Mouse (Mus musculus): ENCODE results near the gene Swap70. TPM values are rescaled to one million over a fixed set of nuclear protein-coding genes. Genes with fewer than 3 reads are reported as not detected.
A peak's percentile ranks its signal among the peaks of the same experiment; 100 is the strongest.

The Swap70 gene
- total RNA-seq (2014; rRNA removed) (9.1 and 12.4 TPM in 2 replicates), polyA plus RNA-seq (2015; fragmentation: Nextera tagmentation; extraction: Ambion mirVana) (8.5 and 9.2 TPM in 2 replicates)

DNA sequence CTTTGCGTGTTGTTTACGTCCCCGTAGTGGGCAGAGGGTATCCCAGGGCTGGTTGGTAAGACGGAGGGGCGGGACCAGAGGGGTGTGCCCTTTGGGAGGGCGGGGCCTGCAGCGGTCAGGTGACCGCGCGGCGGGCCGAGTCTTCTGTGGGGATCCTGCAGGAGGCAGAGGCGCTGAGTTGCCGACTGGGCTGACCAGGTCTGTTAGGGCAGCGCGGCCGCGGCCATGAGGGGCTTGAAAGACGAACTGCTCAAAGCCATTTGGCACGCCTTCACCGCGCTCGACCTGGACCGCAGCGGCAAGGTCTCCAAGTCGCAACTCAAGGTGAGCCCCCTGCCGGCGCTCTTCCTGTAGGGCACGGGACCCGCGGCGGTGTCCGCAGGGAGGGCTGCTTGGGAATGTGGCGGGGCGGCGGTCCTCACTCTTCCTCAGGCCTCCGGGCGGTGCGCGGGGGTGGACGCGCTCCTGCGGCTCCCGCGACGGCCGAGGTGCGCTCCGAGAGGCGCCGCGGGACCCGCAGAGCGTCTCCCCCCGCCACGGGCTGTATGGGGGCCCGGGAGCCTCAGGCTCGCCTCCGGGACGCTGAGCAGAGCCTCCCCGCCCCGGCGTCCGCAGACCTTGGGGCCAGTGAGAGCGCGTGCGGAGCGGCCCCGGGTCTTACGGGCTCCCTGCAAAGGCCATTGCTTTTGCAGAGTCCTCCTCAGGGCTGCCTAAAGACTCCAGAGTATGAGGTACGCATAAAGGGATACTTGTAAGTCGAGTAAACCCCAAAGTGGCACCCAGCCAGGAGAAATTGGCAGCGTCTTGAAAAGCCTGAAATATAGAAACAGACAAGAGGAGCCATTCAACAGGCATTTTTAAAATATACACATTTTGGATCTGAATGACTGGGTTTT, at the start of gene Swap70:
TSS of gene Swap70 (plus strand) at position 126 of the 896 bp plus-strand sequence.
- Histone ChIP-seq H3K9ac (replicated peaks; ENCODE audit: low read length) (peak within 1 kb of the TSS; percentile 75), H3K4me1 (ENCODE audit: insufficient read depth, low read length) (no peaks in the 10 kb centered on the region), H3K4me2 (ENCODE audit: low read depth, low read length) (peak within 1 kb of the TSS; percentile 99), H3K27ac (peak within 1 kb of the TSS; percentile 76), H3K4me3 (ENCODE audit: low read length) (peak within 1 kb of the TSS; percentile 88), H3K36me3 (ENCODE audit: insufficient read depth, low read length) (no peaks in the 10 kb centered on the region), H3K9me3 (ENCODE audit: low read length) (no peaks in the 10 kb centered on the region), H3K27me3 (ENCODE audit: insufficient read depth, low read length) (no peaks in the 10 kb centered on the region)
- ATAC-seq (peak; percentile 99), DNase-seq (ENCODE audit: low spot score) (peak; percentile 88)
- TF ChIP-seq CTCF (IDR thresholded peaks at IDR 0.05; ENCODE audit: low read depth), result peak; percentile 63
- WGBS, result under 1% methylated on average over 64 of the region's 73 CpGs

- H3K27ac ChIP-seq, result no peak overlapping the region
- H3K4me2 ChIP-seq (ENCODE audit: low read depth, low read length), result no peak overlapping the region
- no peak for TF ChIP-seq CTCF (IDR thresholded peaks at IDR 0.05; ENCODE audit: low read depth)
- ATAC-seq (no peak), DNase-seq (ENCODE audit: low spot score) (no peak)
- H3K4me3 ChIP-seq (ENCODE audit: low read length), result no peak overlapping the region
- no peaks in the 10 kb centered on the region for H3K9me3 ChIP-seq (ENCODE audit: low read length)
- H3K9ac ChIP-seq (replicated peaks; ENCODE audit: low read length), result no peak overlapping the region
- no peaks in the 10 kb centered on the region for H3K27me3 ChIP-seq (ENCODE audit: insufficient read depth, low read length)
- WGBS, result 93% methylated on average over 7 of the region's 7 CpGs
- no peaks in the 10 kb centered on the region for H3K36me3 ChIP-seq (ENCODE audit: insufficient read depth, low read length)
- no peaks in the 10 kb centered on the region for H3K4me1 ChIP-seq (ENCODE audit: insufficient read depth, low read length)
Measured at GRCm38 (mm10) chr7:110179208-110179607, 42.3 kb upstream of the Swap70 start.

DNA sequence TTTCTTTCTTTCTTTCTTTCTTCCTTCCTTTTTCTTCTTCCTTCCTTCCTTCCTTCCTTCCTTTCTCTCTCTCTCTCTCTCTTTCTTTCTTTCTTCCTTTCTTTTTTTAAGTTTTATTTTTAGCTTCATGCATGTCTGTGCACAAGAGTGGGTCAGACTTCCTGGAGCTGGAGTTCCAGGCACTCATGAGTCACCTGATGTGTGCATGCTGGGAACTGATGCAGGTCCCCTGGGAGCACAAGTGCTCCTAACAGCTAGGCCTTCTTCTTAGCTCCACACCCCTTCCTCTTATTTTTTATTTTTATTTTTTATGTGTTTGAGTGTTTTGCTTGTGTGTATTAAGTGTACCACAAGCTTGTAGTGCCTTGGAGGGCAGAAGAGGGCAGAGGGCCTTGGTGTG, 40.9 kb upstream of the Swap70 start:
- H3K9me3 ChIP-seq (ENCODE audit: low read length), result no peaks in the 10 kb centered on the region
- DNase-seq (ENCODE audit: low spot score) (no peak), ATAC-seq (no peak)
- no peak overlapping the region for H3K27ac ChIP-seq
- no peak overlapping the region for H3K9ac ChIP-seq (replicated peaks; ENCODE audit: low read length)
- TF ChIP-seq CTCF (IDR thresholded peaks at IDR 0.05; ENCODE audit: low read depth), result no peak
- H3K36me3 ChIP-seq (ENCODE audit: insufficient read depth, low read length), result no peaks in the 10 kb centered on the region
- H3K4me3 ChIP-seq (ENCODE audit: low read length), result no peak overlapping the region
- H3K4me2 ChIP-seq (ENCODE audit: low read depth, low read length), result no peak overlapping the region
- no peaks in the 10 kb centered on the region for H3K4me1 ChIP-seq (ENCODE audit: insufficient read depth, low read length)
- H3K27me3 ChIP-seq (ENCODE audit: insufficient read depth, low read length), result no peaks in the 10 kb centered on the region

DNA sequence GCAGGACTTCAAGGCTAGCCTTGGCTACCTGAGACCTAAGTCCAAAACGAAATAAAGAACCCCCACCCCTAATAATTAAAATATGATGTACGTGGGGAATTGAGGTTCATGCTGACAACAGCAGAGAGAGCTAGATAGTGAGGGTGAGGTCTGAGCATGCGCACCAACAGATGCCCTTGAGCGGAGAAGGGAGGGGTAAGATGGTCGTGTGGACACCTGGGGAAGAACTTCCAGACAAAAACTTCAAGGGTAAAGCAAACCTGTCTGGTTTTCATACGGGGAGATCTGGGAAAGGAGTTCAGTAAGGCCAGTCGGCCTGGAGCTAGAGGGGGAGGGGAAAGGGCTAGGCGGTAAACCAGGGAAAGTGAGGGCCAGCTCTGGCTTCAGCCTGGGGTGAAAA, 40.1 kb upstream of the Swap70 start:
- H3K4me1 ChIP-seq (ENCODE audit: insufficient read depth, low read length), result no peaks in the 10 kb centered on the region
- DNase-seq (ENCODE audit: low spot score) (no peak), ATAC-seq (no peak)
- no peak overlapping the region for H3K4me3 ChIP-seq (ENCODE audit: low read length)
- H3K27ac ChIP-seq, result no peak overlapping the region
- H3K4me2 ChIP-seq (ENCODE audit: low read depth, low read length), result no peak overlapping the region
- WGBS, result 64% methylated on average over 8 of the region's 8 CpGs
- no peaks in the 10 kb centered on the region for H3K27me3 ChIP-seq (ENCODE audit: insufficient read depth, low read length)
- no peaks in the 10 kb centered on the region for H3K36me3 ChIP-seq (ENCODE audit: insufficient read depth, low read length)
- H3K9ac ChIP-seq (replicated peaks; ENCODE audit: low read length), result no peak overlapping the region
- no peaks in the 10 kb centered on the region for H3K9me3 ChIP-seq (ENCODE audit: low read length)
- TF ChIP-seq CTCF (IDR thresholded peaks at IDR 0.05; ENCODE audit: low read depth), result no peak

GRCm38 (mm10) chr7:110184608-110185007, 36.9 kb upstream of the Swap70 start:
- no peak overlapping the region for H3K9ac ChIP-seq (replicated peaks; ENCODE audit: low read length)
- 93% methylated on average over 3 of the region's 3 CpGs for WGBS
- no peak for TF ChIP-seq CTCF (IDR thresholded peaks at IDR 0.05; ENCODE audit: low read depth)
- no peaks in the 10 kb centered on the region for H3K4me1 ChIP-seq (ENCODE audit: insufficient read depth, low read length)
- no peak overlapping the region for H3K4me3 ChIP-seq (ENCODE audit: low read length)
- no peaks in the 10 kb centered on the region for H3K27me3 ChIP-seq (ENCODE audit: insufficient read depth, low read length)
- H3K36me3 ChIP-seq (ENCODE audit: insufficient read depth, low read length), result no peaks in the 10 kb centered on the region
- ATAC-seq (no peak), DNase-seq (ENCODE audit: low spot score) (no peak)
- no peak overlapping the region for H3K27ac ChIP-seq
- no peaks in the 10 kb centered on the region for H3K9me3 ChIP-seq (ENCODE audit: low read length)
- no peak overlapping the region for H3K4me2 ChIP-seq (ENCODE audit: low read depth, low read length)

DNA sequence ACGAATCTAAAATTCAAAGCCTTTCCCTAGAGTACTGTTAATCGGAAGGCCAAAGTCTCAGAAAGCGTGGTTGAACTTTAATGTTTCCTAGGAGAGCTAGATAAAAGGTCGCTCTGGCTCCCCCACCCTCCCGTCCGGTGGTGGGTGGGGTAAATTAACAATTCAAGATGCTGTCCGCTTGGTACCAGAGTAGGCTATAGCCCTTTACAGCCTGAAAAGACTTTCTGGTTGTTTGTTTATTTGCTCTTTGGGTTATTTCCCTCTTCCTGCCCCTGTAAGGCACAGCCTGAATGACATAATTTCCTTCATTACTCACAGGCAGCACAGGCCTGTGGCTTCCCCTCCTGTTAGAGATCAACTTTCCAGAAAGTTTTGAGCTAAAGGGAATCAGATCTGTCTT, 31.6 kb upstream of the Swap70 start:
- no peaks in the 10 kb centered on the region for H3K9me3 ChIP-seq (ENCODE audit: low read length)
- WGBS, result 59% methylated on average over 7 of the region's 7 CpGs
- no peaks in the 10 kb centered on the region for H3K4me1 ChIP-seq (ENCODE audit: insufficient read depth, low read length)
- H3K9ac ChIP-seq (replicated peaks; ENCODE audit: low read length), result no peak overlapping the region
- no peak overlapping the region for H3K4me3 ChIP-seq (ENCODE audit: low read length)
- H3K27me3 ChIP-seq (ENCODE audit: insufficient read depth, low read length), result no peaks in the 10 kb centered on the region
- DNase-seq (ENCODE audit: low spot score) (no peak), ATAC-seq (no peak)
- TF ChIP-seq CTCF (IDR thresholded peaks at IDR 0.05; ENCODE audit: low read depth), result no peak
- H3K4me2 ChIP-seq (ENCODE audit: low read depth, low read length), result no peak overlapping the region
- H3K27ac ChIP-seq, result no peak overlapping the region
- H3K36me3 ChIP-seq (ENCODE audit: insufficient read depth, low read length), result no peaks in the 10 kb centered on the region

DNA sequence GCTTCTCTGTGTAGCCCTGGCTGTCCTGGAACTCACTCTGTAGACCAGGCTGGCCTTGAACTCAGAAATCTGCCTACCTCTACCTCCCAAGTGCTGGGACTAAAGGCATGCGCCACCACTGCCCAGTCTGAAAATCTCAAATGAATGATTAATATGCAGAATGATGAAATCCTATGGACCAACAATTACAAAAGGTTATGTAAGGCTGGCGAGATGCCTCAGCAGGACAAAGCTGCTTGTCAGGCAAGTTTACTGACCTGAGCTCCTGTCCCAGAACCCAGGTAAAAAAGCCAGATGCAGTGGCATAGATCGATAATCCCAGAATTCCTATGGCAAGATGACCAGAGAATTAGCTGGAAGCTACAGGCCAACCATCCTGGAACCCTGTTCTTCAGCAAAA, 28.3 kb upstream of the Swap70 start:
- TF ChIP-seq CTCF (IDR thresholded peaks at IDR 0.05; ENCODE audit: low read depth), result no peak
- DNase-seq (ENCODE audit: low spot score), result no peak
- Histone ChIP-seq H3K27ac (no peak overlapping the region), H3K27me3 (ENCODE audit: insufficient read depth, low read length) (no peaks in the 10 kb centered on the region), H3K9ac (replicated peaks; ENCODE audit: low read length) (no peak overlapping the region), H3K36me3 (ENCODE audit: insufficient read depth, low read length) (no peaks in the 10 kb centered on the region), H3K4me3 (ENCODE audit: low read length) (no peak overlapping the region), H3K4me2 (ENCODE audit: low read depth, low read length) (no peak overlapping the region), H3K4me1 (ENCODE audit: insufficient read depth, low read length) (no peaks in the 10 kb centered on the region), H3K9me3 (ENCODE audit: low read length) (no peaks in the 10 kb centered on the region)
- ATAC-seq, result no peak
- 92% methylated on average over 3 of the region's 3 CpGs for WGBS

Data from hindbrain, postnatal 0 days (tissue).